Mouse (Mus musculus): ENCODE measurements around the gene Rnf212b.

Gene Rnf212b

GRCm38 (mm10) chr14:54875844-54876538 is 62.0 kb downstream of the Rnf212b start:
- DNase-seq (ENCODE audit: low read depth) = no peak

- peak; percentile 86 for DNase-seq (ENCODE audit: low read depth)
Measured at GRCm38 (mm10) chr14:54876539-54877047, 62.7 kb downstream of the Rnf212b start.

- peak; percentile 78 for DNase-seq (ENCODE audit: low read depth)
Measured at GRCm38 (mm10) chr14:54877048-54877715, 63.2 kb downstream of the Rnf212b start, which contains the start of gene Ppp1r3e. Gene Ppp1r3e, minus strand, starts transcription at chr14:54877550.

- no peak for DNase-seq (ENCODE audit: low read depth)
Measured at GRCm38 (mm10) chr14:54883154-54884021, 69.4 kb downstream of the Rnf212b start, which contains the start of the genes Bcl2l2 and Gm20521. Gene Bcl2l2, plus strand, starts transcription at chr14:54883377. Gene Gm20521, plus strand, starts transcription at chr14:54883441.

DNA sequence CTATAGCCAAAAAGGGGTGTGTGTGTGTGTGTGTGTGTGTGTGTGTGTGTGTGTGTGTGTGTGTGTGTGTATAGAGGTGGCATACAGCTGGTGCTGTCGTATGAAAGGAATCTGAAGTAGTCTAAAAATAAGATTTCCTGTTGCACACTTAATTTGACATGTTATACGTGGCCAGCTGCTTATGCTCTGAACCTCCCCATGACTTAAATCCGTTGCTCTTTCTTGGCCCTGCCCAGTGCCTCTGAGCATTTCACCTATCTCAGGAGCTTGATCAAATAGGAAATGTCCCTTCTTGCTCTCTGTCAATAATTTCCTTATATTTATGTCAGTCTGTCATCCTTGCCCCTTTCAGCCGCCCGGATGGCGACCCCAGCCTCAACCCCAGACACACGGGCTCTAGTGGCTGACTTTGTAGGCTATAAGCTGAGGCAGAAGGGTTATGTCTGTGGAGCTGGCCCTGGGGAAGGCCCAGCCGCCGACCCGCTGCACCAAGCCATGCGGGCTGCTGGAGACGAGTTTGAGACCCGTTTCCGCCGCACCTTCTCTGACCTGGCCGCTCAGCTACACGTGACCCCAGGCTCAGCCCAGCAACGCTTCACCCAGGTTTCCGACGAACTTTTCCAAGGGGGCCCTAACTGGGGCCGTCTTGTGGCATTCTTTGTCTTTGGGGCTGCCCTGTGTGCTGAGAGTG is 70.2 kb downstream of the Rnf212b start:
- peak; percentile 35 for DNase-seq (ENCODE audit: low read depth)

GRCm38 (mm10) chr14:54885309-54885708 is 71.4 kb downstream of the Rnf212b start:
- no peak for DNase-seq (ENCODE audit: low read depth)

DNA sequence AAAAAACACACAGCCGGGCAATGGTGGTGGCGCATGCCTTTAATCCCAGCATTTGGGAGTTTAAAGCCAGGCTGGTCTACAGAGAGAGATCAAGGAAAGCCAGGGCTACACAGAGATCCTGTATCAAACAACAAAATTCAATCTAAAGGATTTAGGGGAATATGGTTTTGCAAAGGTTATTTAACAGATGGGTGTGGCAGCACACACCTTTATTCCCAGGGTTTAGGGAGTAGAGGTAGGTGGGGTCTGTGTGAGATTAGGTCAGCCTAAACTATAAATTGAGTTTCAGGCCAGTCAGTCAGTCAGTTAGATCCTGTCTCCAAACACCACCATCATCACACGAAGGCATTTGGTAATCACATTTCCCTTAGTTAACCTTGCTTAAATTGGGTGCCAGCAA is 78.3 kb downstream of the Rnf212b start, which contains the start of gene Pabpn1:
Gene Pabpn1, plus strand, starts transcription at position 301 of the 400 bp plus-strand sequence.
- no peak for DNase-seq (ENCODE audit: low read depth)

GRCm38 (mm10) chr14:54893651-54894181 is 79.8 kb downstream of the Rnf212b start:
- peak; percentile 99 for DNase-seq (ENCODE audit: low read depth)

GRCm38 (mm10) chr14:54894296-54895151 is 80.6 kb downstream of the Rnf212b start:
- peak; percentile 43 for DNase-seq (ENCODE audit: low read depth)

DNA sequence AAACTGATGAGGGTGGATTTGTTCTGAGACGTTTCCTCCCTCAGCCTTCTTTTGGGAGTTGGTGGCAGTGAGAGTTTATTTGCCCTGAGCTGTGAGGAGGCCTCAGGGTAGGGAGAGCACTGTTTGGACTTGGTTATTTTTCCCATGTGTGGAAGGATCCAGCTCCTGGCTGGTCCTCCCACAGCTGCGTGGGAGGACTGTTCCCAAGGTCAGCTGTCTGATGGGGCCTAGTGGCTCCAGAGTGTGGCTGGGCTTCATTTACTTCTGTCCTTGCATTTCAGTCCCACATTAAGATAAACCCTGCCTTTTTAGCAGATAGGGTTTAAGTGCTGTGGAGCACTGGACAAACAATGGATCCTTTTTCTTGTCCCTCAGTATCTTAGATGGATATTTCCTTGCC is 83.5 kb downstream of the Rnf212b start:
- no peak for DNase-seq (ENCODE audit: low read depth)

DNA sequence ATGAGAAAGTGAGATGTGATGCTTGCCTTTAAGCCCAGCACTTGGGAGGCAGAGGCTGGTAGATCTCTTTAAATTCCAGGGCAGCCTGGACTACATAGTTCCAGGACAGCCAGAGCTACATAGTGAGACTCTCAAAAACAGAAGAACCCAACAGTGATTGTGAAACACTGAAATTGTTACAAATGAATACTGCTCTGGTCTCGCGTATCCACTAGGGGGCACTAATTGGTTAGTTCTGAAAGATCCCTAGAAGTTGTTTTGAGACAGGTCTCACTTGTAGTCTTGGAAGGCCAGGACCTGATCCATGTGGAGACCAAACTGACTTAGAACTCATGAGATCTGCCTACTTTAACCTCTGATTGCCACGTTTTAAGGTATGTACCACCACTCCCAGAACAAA is 86.4 kb downstream of the Rnf212b start:
- DNase-seq (ENCODE audit: low read depth) = peak; percentile 83

DNA sequence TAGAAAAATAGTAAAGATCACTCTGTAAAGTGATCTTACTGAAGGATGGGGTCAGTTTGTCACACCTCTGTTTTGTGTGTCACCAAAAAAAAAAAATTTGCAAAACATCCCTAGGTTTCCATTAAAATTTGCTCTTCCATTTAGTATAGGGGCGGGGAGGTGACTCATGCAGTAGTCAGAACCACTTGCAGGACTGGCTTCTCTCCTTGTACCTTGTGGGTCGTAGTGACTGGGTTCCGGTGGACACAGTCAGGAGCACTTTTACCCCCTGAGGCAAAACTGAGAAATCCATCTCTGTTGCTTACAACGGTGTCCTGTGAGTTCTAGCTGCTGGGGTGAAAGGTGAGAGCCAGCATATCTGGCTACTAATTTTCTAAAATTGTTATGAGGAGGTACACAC is 89.7 kb downstream of the Rnf212b start:
- DNase-seq (ENCODE audit: low read depth) = no peak
